Mouse (Mus musculus): ENCODE results near the gene Gtf2h4. TPM values are rescaled to one million over a fixed set of nuclear protein-coding genes. Genes with fewer than 3 reads are reported as not detected.

The Gtf2h4 gene
- total and polyA plus RNA-seq, 3 experiments = 76.3 to 97.6 TPM; not detected in 1

GRCm38 (mm10) chr17:35688347-35689175, 15.0 kb upstream of the Gtf2h4 start:
- no peaks in the 10 kb centered on the region for H3K79me2 ChIP-seq (ENCODE audit: control insufficient read depth, insufficient read depth, low read length, poor library complexity)
- H3K4me1 ChIP-seq (ENCODE audit: control insufficient read depth in 1 of 2, insufficient read depth in 2 of 2, low read length in 2 of 2) = no peaks in the 10 kb centered on the region
- no peak overlapping the region for H3K4me3 ChIP-seq (ENCODE audit: control insufficient read depth in 1 of 2, insufficient read depth in 1 of 2, low read depth in 2 of 2, low read length in 2 of 2)
- H3K9me3 ChIP-seq (replicated peaks; ENCODE audit: insufficient read depth, low read length) = no peaks in the 10 kb centered on the region
- no peaks in the 10 kb centered on the region for H3K36me3 ChIP-seq (ENCODE audit: control insufficient read depth in 1 of 2, insufficient read depth in 2 of 2, low read length in 2 of 2)
- H3K27me3 ChIP-seq (ENCODE audit: control insufficient read depth in 1 of 2, insufficient read depth in 2 of 2, low read length in 2 of 2) = no peaks in the 10 kb centered on the region
- H3K9ac ChIP-seq (ENCODE audit: control insufficient read depth, low read depth, low read length, poor library complexity, severe bottlenecking) = no peak overlapping the region
- DNase-seq (ENCODE audit: low read depth, low spot score) = no peak
- no peak overlapping the region for H3K27ac ChIP-seq (ENCODE audit: control insufficient read depth, low read depth, low read length)
- TF ChIP-seq POLR2AphosphoS5 (IDR thresholded peaks at IDR 0.05; ENCODE audit: borderline replicate concordance, low read depth, low read length) (no peak), SMC3 (IDR thresholded peaks at IDR 0.05; ENCODE audit: low read depth, low read length) (0 out of 2 replicates have a peak, but pooled peaks have one; percentile 2), POLR2A (IDR thresholded peaks at IDR 0.05; ENCODE audit: control insufficient read depth in 1 of 2, insufficient read depth in 1 of 2, low read depth in 1 of 2, low read length in 2 of 2, poor library complexity in 1 of 2) (no peak), ELF1 (IDR thresholded peaks at IDR 0.05; ENCODE audit: low read depth, low read length) (no peak), GABPA (IDR thresholded peaks at IDR 0.05; ENCODE audit: low read depth, low read length) (no peak), KAT2A (conservative IDR thresholded peaks at IDR 0.05; ENCODE audit: low read depth, low read length) (no peak), NRF1 (IDR thresholded peaks at IDR 0.05; ENCODE audit: insufficient read depth, low read depth, low read length, poor library complexity, severe bottlenecking) (no peak), ZNF384 (IDR thresholded peaks at IDR 0.05; ENCODE audit: low read depth, low read length) (no peak), EP300 (IDR thresholded peaks at IDR 0.05; ENCODE audit: low read depth in 1 of 2, low read length in 2 of 2) (no peak), CTCF (IDR thresholded peaks at IDR 0.05 in 2 of 3, conservative IDR thresholded peaks at IDR 0.05 in 1 of 3; ENCODE audit: control insufficient read depth in 1 of 3, insufficient read depth in 1 of 3, low read depth in 2 of 3, low read length in 3 of 3, poor library complexity in 1 of 3, severe bottlenecking in 1 of 3) (peak in 1 of 3 experiments; percentile 10; a peak in 1 of 6 replicates), USF1 (IDR thresholded peaks at IDR 0.05; ENCODE audit: low read depth, low read length) (no peak), POLR2AphosphoS2 (IDR thresholded peaks at IDR 0.05; ENCODE audit: low read length) (no peak), TBP (IDR thresholded peaks at IDR 0.05; ENCODE audit: low read depth, low read length) (no peak)

GRCm38 (mm10) chr17:35685061-35685460, 11.5 kb upstream of the Gtf2h4 start:
- H3K4me3 ChIP-seq (ENCODE audit: control insufficient read depth in 1 of 2, insufficient read depth in 1 of 2, low read depth in 2 of 2, low read length in 2 of 2) = no peak overlapping the region
- H3K4me1 ChIP-seq (ENCODE audit: control insufficient read depth in 1 of 2, insufficient read depth in 2 of 2, low read length in 2 of 2) = no peaks in the 10 kb centered on the region
- no peak for TF ChIP-seq EP300 (IDR thresholded peaks at IDR 0.05; ENCODE audit: low read depth in 1 of 2, low read length in 2 of 2)
- TF ChIP-seq TCF12 (IDR thresholded peaks at IDR 0.05; ENCODE audit: low read depth, low read length) = no peak
- no peak for TF ChIP-seq USF2 (IDR thresholded peaks at IDR 0.05; ENCODE audit: borderline replicate concordance in 1 of 2, insufficient read depth in 1 of 2, low read depth in 1 of 2, low read length in 2 of 2)
- TF ChIP-seq MAFK (IDR thresholded peaks at IDR 0.05; ENCODE audit: borderline replicate concordance, low read depth, low read length) = no peak
- no peak for TF ChIP-seq CTCF (IDR thresholded peaks at IDR 0.05 in 2 of 3, conservative IDR thresholded peaks at IDR 0.05 in 1 of 3; ENCODE audit: control insufficient read depth in 1 of 3, insufficient read depth in 1 of 3, low read depth in 2 of 3, low read length in 3 of 3, poor library complexity in 1 of 3, severe bottlenecking in 1 of 3)
- no peak for TF ChIP-seq MYB (IDR thresholded peaks at IDR 0.05; ENCODE audit: low read depth, low read length)
- no peak for TF ChIP-seq RCOR1 (IDR thresholded peaks at IDR 0.05; ENCODE audit: low read depth, low read length)
- no peak for TF ChIP-seq ETS1 (IDR thresholded peaks at IDR 0.05; ENCODE audit: low read depth, low read length)
- no peak for TF ChIP-seq RAD21 (IDR thresholded peaks at IDR 0.05; ENCODE audit: low read depth, low read length)
- no peak for TF ChIP-seq ELF1 (IDR thresholded peaks at IDR 0.05; ENCODE audit: low read depth, low read length)
- no peak for TF ChIP-seq ZNF384 (IDR thresholded peaks at IDR 0.05; ENCODE audit: low read depth, low read length)
- no peak for TF ChIP-seq NRF1 (IDR thresholded peaks at IDR 0.05; ENCODE audit: insufficient read depth, low read depth, low read length, poor library complexity, severe bottlenecking)
- TF ChIP-seq TBP (IDR thresholded peaks at IDR 0.05; ENCODE audit: low read depth, low read length) = no peak
- TF ChIP-seq GATA1 (IDR thresholded peaks at IDR 0.05; ENCODE audit: low read depth, low read length) = no peak
- TF ChIP-seq MAZ (IDR thresholded peaks at IDR 0.05; ENCODE audit: low read depth, low read length) = no peak
- no peak for TF ChIP-seq POLR2AphosphoS5 (IDR thresholded peaks at IDR 0.05; ENCODE audit: borderline replicate concordance, low read depth, low read length)
- no peak for DNase-seq (ENCODE audit: low read depth, low spot score)
- no peaks in the 10 kb centered on the region for H3K36me3 ChIP-seq (ENCODE audit: control insufficient read depth in 1 of 2, insufficient read depth in 2 of 2, low read length in 2 of 2)
- no peak overlapping the region for H3K27ac ChIP-seq (ENCODE audit: control insufficient read depth, low read depth, low read length)
- no peaks in the 10 kb centered on the region for H3K9me3 ChIP-seq (replicated peaks; ENCODE audit: insufficient read depth, low read length)
- H3K27me3 ChIP-seq (ENCODE audit: control insufficient read depth in 1 of 2, insufficient read depth in 2 of 2, low read length in 2 of 2) = no peaks in the 10 kb centered on the region
- H3K9ac ChIP-seq (ENCODE audit: control insufficient read depth, low read depth, low read length, poor library complexity, severe bottlenecking) = no peak overlapping the region
- no peaks in the 10 kb centered on the region for H3K79me2 ChIP-seq (ENCODE audit: control insufficient read depth, insufficient read depth, low read length, poor library complexity)
